Mouse (Mus musculus) intestine, embryonic 14.5 days (tissue): ENCODE measurements around the gene Btbd16. TPM values are rescaled to one million over a fixed set of nuclear protein-coding genes. Genes with fewer than 3 reads are reported as not detected.

Experiments used
- ATAC-seq: fragments of 200-750 bp; cut with Nextera tagmentation; replicated peaks from 2 replicates; pipeline ENCODE4 v1.8.0; 2017; ENCODE audit warnings: low read depth, moderate number of reproducible peaks, moderate TSS enrichment, moderate library complexity; ENCODE audit not compliant: low FRiP score, low TSS enrichment
- DNase-seq: peaks from one replicate; pipeline ENCODE4 v3.0.0-alpha.2; 2018; ENCODE audit warnings: low spot score
- H3K27ac ChIP-seq: fragments of 300-500 bp; sonication (generic); 2 replicates; pipeline ENCODE4 v1.5.1; 2014; ENCODE audit warnings: low read depth, mild to moderate bottlenecking, control low read depth
- H3K27me3 ChIP-seq: fragments of 300-500 bp; sonication (generic); replicated peaks from 2 replicates; pipeline ENCODE4 v1.6.1; 2014; ENCODE audit warnings: low read length, control low read depth; ENCODE audit not compliant: control insufficient read depth, insufficient read depth
- H3K36me3 ChIP-seq: fragments of 300-500 bp; sonication (generic); 2 replicates; pipeline ENCODE4 v1.6.1; 2014; ENCODE audit warnings: low read length, control low read depth; ENCODE audit not compliant: control insufficient read depth, insufficient read depth
- H3K4me1 ChIP-seq: fragments of 300-500 bp; sonication (generic); replicated peaks from 2 replicates; pipeline ENCODE4 v1.6.1; 2014; ENCODE audit warnings: low read length, control low read depth, mixed read lengths; ENCODE audit not compliant: control insufficient read depth, insufficient read depth
- H3K4me2 ChIP-seq: fragments of 300-500 bp; sonication (generic); 2 replicates; pipeline ENCODE4 v1.6.1; 2014; ENCODE audit warnings: low read length
- H3K4me3 ChIP-seq: fragments of 300-500 bp; sonication (generic); 2 replicates; pipeline ENCODE4 v1.5.1; 2014; ENCODE audit warnings: low read depth, low read length, control low read depth, mixed read lengths
- H3K9ac ChIP-seq: fragments of 300-500 bp; sonication (generic); 2 replicates; pipeline ENCODE4 v1.6.1; 2014; ENCODE audit warnings: mild to moderate bottlenecking, low read length
- H3K9me3 ChIP-seq: fragments of 300-500 bp; sonication (generic); 2 replicates; pipeline ENCODE4 v1.6.1; 2016; ENCODE audit warnings: low read length, control low read depth; ENCODE audit not compliant: control insufficient read depth
- WGBS: fragments of 180-500 bp; shearing (Covaris S2); extraction: QIAGEN DNeasy Blood & Tissue Kit; methylation state at CpG from one replicate; pipeline ENCODE4 v1.1.7; 2014; 5-methylcytosine and 5-hydroxymethylcytosine counted together
- polyA plus RNA-seq: library from polyadenylated mRNA; unstranded; fragments of >200 nt; fragmentation: Nextera tagmentation; extraction: Ambion mirVana; gene quantifications from 2 replicates; pipeline ENCODE4 v1.2.1, GENCODE M21; 2014

Btbd16 gene
- polyA plus RNA-seq, result 0.07 and 0.09 TPM in 2 replicates

GRCm38 (mm10) chr7:130773914-130774630, at the start of gene Btbd16:
Gene Btbd16, plus strand, starts transcription at chr7:130774069.
- ATAC-seq (no peak), DNase-seq (no peak)
- 55% methylated on average over 9 of the region's 9 CpGs for WGBS
- Histone ChIP-seq H3K27ac (no peak within 1 kb of the TSS), H3K4me2 (no peak within 1 kb of the TSS), H3K9ac (no peak within 1 kb of the TSS), H3K4me3 (no peak within 1 kb of the TSS), H3K36me3 (no peaks in the 10 kb centered on the region), H3K27me3 (no peaks in the 10 kb centered on the region), H3K4me1 (no peaks in the 10 kb centered on the region), H3K9me3 (no peaks in the 10 kb centered on the region)

GRCm38 (mm10) chr7:130726185-130726584, 47.7 kb upstream of the Btbd16 start:
- H3K4me3 ChIP-seq, result no peak overlapping the region
- H3K4me2 ChIP-seq, result no peak overlapping the region
- ATAC-seq (no peak), DNase-seq (no peak)
- H3K9me3 ChIP-seq, result no peaks in the 10 kb centered on the region
- no peak overlapping the region for H3K9ac ChIP-seq
- H3K36me3 ChIP-seq, result peaks cover 27% of the 10 kb centered on the region
- no peaks in the 10 kb centered on the region for H3K27me3 ChIP-seq
- peaks cover 18% of the 10 kb centered on the region for H3K4me1 ChIP-seq
- H3K27ac ChIP-seq, result peak overlapping the region; percentile 33; the same call in 1 of the 2 replicates
- 56% methylated on average over 3 of the region's 3 CpGs for WGBS

GRCm38 (mm10) chr7:130726724-130727422, 47.0 kb upstream of the Btbd16 start:
- peaks cover 18% of the 10 kb centered on the region for H3K4me1 ChIP-seq
- no peaks in the 10 kb centered on the region for H3K27me3 ChIP-seq
- WGBS, result 35% methylated on average over 8 of the region's 8 CpGs
- H3K9ac ChIP-seq, result no peak overlapping the region
- DNase-seq (no peak), ATAC-seq (no peak)
- H3K4me3 ChIP-seq, result no peak overlapping the region
- H3K36me3 ChIP-seq, result peaks cover 32% of the 10 kb centered on the region
- H3K4me2 ChIP-seq, result no peak overlapping the region
- H3K27ac ChIP-seq, result peak overlapping the region; percentile 33; the same call in 1 of the 2 replicates
- no peaks in the 10 kb centered on the region for H3K9me3 ChIP-seq

- H3K4me3 ChIP-seq, result no peak overlapping the region
- ATAC-seq, result no peak
- H3K36me3 ChIP-seq, result peaks cover 32% of the 10 kb centered on the region
- H3K9ac ChIP-seq, result no peak overlapping the region
- no peaks in the 10 kb centered on the region for H3K27me3 ChIP-seq
- DNase-seq, result no peak
- H3K4me2 ChIP-seq, result no peak overlapping the region
- H3K4me1 ChIP-seq, result peaks cover 18% of the 10 kb centered on the region
- H3K9me3 ChIP-seq, result no peaks in the 10 kb centered on the region
- H3K27ac ChIP-seq, result no peak overlapping the region
- WGBS, result 83% methylated on average over 4 of the region's 4 CpGs
Measured at GRCm38 (mm10) chr7:130727560-130727959, 46.3 kb upstream of the Btbd16 start.

GRCm38 (mm10) chr7:130731792-130732191, 42.1 kb upstream of the Btbd16 start:
- H3K36me3 ChIP-seq, result peaks cover 59% of the 10 kb centered on the region
- 78% methylated on average over 7 of the region's 7 CpGs for WGBS
- H3K4me3 ChIP-seq, result no peak overlapping the region
- peaks cover 7% of the 10 kb centered on the region for H3K4me1 ChIP-seq
- no peak overlapping the region for H3K9ac ChIP-seq
- H3K4me2 ChIP-seq, result no peak overlapping the region
- ATAC-seq (no peak), DNase-seq (no peak)
- H3K27me3 ChIP-seq, result no peaks in the 10 kb centered on the region
- H3K27ac ChIP-seq, result no peak overlapping the region
- H3K9me3 ChIP-seq, result no peaks in the 10 kb centered on the region

- no peaks in the 10 kb centered on the region for H3K9me3 ChIP-seq
- ATAC-seq (no peak), DNase-seq (no peak)
- H3K27me3 ChIP-seq, result no peaks in the 10 kb centered on the region
- 79% methylated on average over 6 of the region's 6 CpGs for WGBS
- no peak overlapping the region for H3K4me2 ChIP-seq
- H3K36me3 ChIP-seq, result peaks cover 67% of the 10 kb centered on the region
- H3K4me3 ChIP-seq, result no peak overlapping the region
- H3K4me1 ChIP-seq, result no peaks in the 10 kb centered on the region; the same call in 1 of the 2 replicates
- H3K9ac ChIP-seq, result no peak overlapping the region
- no peak overlapping the region for H3K27ac ChIP-seq
Measured at GRCm38 (mm10) chr7:130732908-130733307, 41.0 kb upstream of the Btbd16 start.

GRCm38 (mm10) chr7:130733423-130733822, 40.4 kb upstream of the Btbd16 start:
- DNase-seq (no peak), ATAC-seq (no peak)
- no peak overlapping the region for H3K4me2 ChIP-seq
- no peak overlapping the region for H3K4me3 ChIP-seq
- no peaks in the 10 kb centered on the region for H3K27me3 ChIP-seq
- no peak overlapping the region for H3K9ac ChIP-seq
- H3K9me3 ChIP-seq, result no peaks in the 10 kb centered on the region
- H3K4me1 ChIP-seq, result no peaks in the 10 kb centered on the region; the same call in 1 of the 2 replicates
- 91% methylated on average over 8 of the region's 8 CpGs for WGBS
- no peak overlapping the region for H3K27ac ChIP-seq
- H3K36me3 ChIP-seq, result peaks cover 66% of the 10 kb centered on the region

GRCm38 (mm10) chr7:130734195-130734787, 39.6 kb upstream of the Btbd16 start:
- H3K27ac ChIP-seq, result no peak overlapping the region
- no peaks in the 10 kb centered on the region; the same call in 1 of the 2 replicates for H3K4me1 ChIP-seq
- H3K36me3 ChIP-seq, result peaks cover 66% of the 10 kb centered on the region
- no peak overlapping the region for H3K4me3 ChIP-seq
- no peak overlapping the region for H3K4me2 ChIP-seq
- WGBS, result 93% methylated on average over 2 of the region's 2 CpGs
- no peaks in the 10 kb centered on the region for H3K27me3 ChIP-seq
- ATAC-seq (no peak), DNase-seq (no peak)
- no peak overlapping the region for H3K9ac ChIP-seq
- no peaks in the 10 kb centered on the region for H3K9me3 ChIP-seq
